Mouse (Mus musculus): ENCODE measurements around the gene Pik3r3. TPM values are rescaled to one million over a fixed set of nuclear protein-coding genes. Genes with fewer than 3 reads are reported as not detected.
A peak's percentile ranks its signal among the peaks of the same experiment; 100 is the strongest.
"Not testable (repeated sequence)": the region's sequence is repeated elsewhere in the genome, so short reads cannot be mapped to it uniquely, and the experiment has no call there.

The Pik3r3 gene
- total and polyA plus RNA-seq, 2 experiments from 2014 or later, result 30.8 to 51.3 TPM

- Histone ChIP-seq H3K9me3 (ENCODE audit: low read length) (no peaks in the 10 kb centered on the region), H3K4me1 (ENCODE audit: insufficient read depth) (no peaks in the 10 kb centered on the region), H3K27me3 (ENCODE audit: insufficient read depth, low read length) (no peaks in the 10 kb centered on the region), H3K27ac (ENCODE audit: low read depth, low read length) (no peak overlapping the region), H3K9ac (no peak overlapping the region), H3K36me3 (ENCODE audit: insufficient read depth) (no peaks in the 10 kb centered on the region), H3K4me2 (ENCODE audit: low read depth) (no peak overlapping the region), H3K4me3 (ENCODE audit: low read depth, low read length) (no peak overlapping the region)
- 76% methylated on average over 2 of the region's 2 CpGs for WGBS
- ATAC-seq (no peak), DNase-seq (no peak)
- peak; percentile 30 for TF ChIP-seq CTCF (IDR thresholded peaks at IDR 0.05; ENCODE audit: low read depth)
Observed at GRCm38 (mm10) chr4:116198422-116198821, 23.0 kb upstream of the Pik3r3 start.

- no peak for TF ChIP-seq CTCF (IDR thresholded peaks at IDR 0.05; ENCODE audit: low read depth)
- no peak overlapping the region for H3K9ac ChIP-seq
- no peaks in the 10 kb centered on the region for H3K27me3 ChIP-seq (ENCODE audit: insufficient read depth, low read length)
- no peaks in the 10 kb centered on the region for H3K36me3 ChIP-seq (ENCODE audit: insufficient read depth)
- no peak overlapping the region for H3K27ac ChIP-seq (ENCODE audit: low read depth, low read length)
- no peaks in the 10 kb centered on the region for H3K4me1 ChIP-seq (ENCODE audit: insufficient read depth)
- no peaks in the 10 kb centered on the region for H3K9me3 ChIP-seq (ENCODE audit: low read length)
- DNase-seq (no peak), ATAC-seq (no peak)
- no peak overlapping the region for H3K4me3 ChIP-seq (ENCODE audit: low read depth, low read length)
- WGBS, result 75% methylated on average over 3 of the region's 3 CpGs
- H3K4me2 ChIP-seq (ENCODE audit: low read depth), result no peak overlapping the region
Observed at GRCm38 (mm10) chr4:116204422-116204821, 17.0 kb upstream of the Pik3r3 start.

- Histone ChIP-seq H3K4me3 (ENCODE audit: low read depth, low read length) (no peak overlapping the region), H3K9me3 (ENCODE audit: low read length) (no peaks in the 10 kb centered on the region), H3K36me3 (ENCODE audit: insufficient read depth) (no peaks in the 10 kb centered on the region), H3K9ac (no peak overlapping the region), H3K4me2 (ENCODE audit: low read depth) (no peak overlapping the region), H3K27me3 (ENCODE audit: insufficient read depth, low read length) (no peaks in the 10 kb centered on the region), H3K4me1 (ENCODE audit: insufficient read depth) (no peaks in the 10 kb centered on the region), H3K27ac (ENCODE audit: low read depth, low read length) (no peak overlapping the region)
- 82% methylated on average over 4 of the region's 4 CpGs for WGBS
- no peak for TF ChIP-seq CTCF (IDR thresholded peaks at IDR 0.05; ENCODE audit: low read depth)
- ATAC-seq, result no peak
- DNase-seq, result no peak
Observed at GRCm38 (mm10) chr4:116206531-116206930, 14.9 kb upstream of the Pik3r3 start.

- H3K4me2 ChIP-seq (ENCODE audit: low read depth), result no peak overlapping the region
- no peak overlapping the region for H3K9ac ChIP-seq
- WGBS, result 79% methylated on average over 1 of the region's 1 CpGs
- H3K27me3 ChIP-seq (ENCODE audit: insufficient read depth, low read length), result no peaks in the 10 kb centered on the region
- H3K27ac ChIP-seq (ENCODE audit: low read depth, low read length), result no peak overlapping the region
- no peaks in the 10 kb centered on the region for H3K4me1 ChIP-seq (ENCODE audit: insufficient read depth)
- no peaks in the 10 kb centered on the region for H3K9me3 ChIP-seq (ENCODE audit: low read length)
- H3K36me3 ChIP-seq (ENCODE audit: insufficient read depth), result no peaks in the 10 kb centered on the region
- ATAC-seq, result no peak
- no peak overlapping the region for H3K4me3 ChIP-seq (ENCODE audit: low read depth, low read length)
- no peak for DNase-seq
- TF ChIP-seq CTCF (IDR thresholded peaks at IDR 0.05; ENCODE audit: low read depth), result no peak
Observed at GRCm38 (mm10) chr4:116208891-116209290, 12.5 kb upstream of the Pik3r3 start.

- H3K9ac ChIP-seq, result no peak overlapping the region
- no peaks in the 10 kb centered on the region for H3K4me1 ChIP-seq (ENCODE audit: insufficient read depth)
- H3K4me3 ChIP-seq (ENCODE audit: low read depth, low read length), result no peak overlapping the region
- ATAC-seq (no peak), DNase-seq (no peak)
- no peak for TF ChIP-seq CTCF (IDR thresholded peaks at IDR 0.05; ENCODE audit: low read depth)
- no peaks in the 10 kb centered on the region for H3K27me3 ChIP-seq (ENCODE audit: insufficient read depth, low read length)
- no peaks in the 10 kb centered on the region for H3K9me3 ChIP-seq (ENCODE audit: low read length)
- H3K4me2 ChIP-seq (ENCODE audit: low read depth), result no peak overlapping the region
- no peak overlapping the region for H3K27ac ChIP-seq (ENCODE audit: low read depth, low read length)
- H3K36me3 ChIP-seq (ENCODE audit: insufficient read depth), result no peaks in the 10 kb centered on the region
- WGBS, result 88% methylated on average over 2 of the region's 2 CpGs
Observed at GRCm38 (mm10) chr4:116215895-116216605, 5.4 kb upstream of the Pik3r3 start.

- ATAC-seq (no peak), DNase-seq (peak; percentile 28)
- 37% methylated on average over 2 of the region's 2 CpGs for WGBS
- Histone ChIP-seq H3K9me3 (ENCODE audit: low read length) (no peaks in the 10 kb centered on the region), H3K27ac (ENCODE audit: low read depth, low read length) (no peak overlapping the region), H3K4me1 (ENCODE audit: insufficient read depth) (no peaks in the 10 kb centered on the region), H3K36me3 (ENCODE audit: insufficient read depth) (no peaks in the 10 kb centered on the region), H3K27me3 (ENCODE audit: insufficient read depth, low read length) (no peaks in the 10 kb centered on the region), H3K4me2 (ENCODE audit: low read depth) (no peak overlapping the region), H3K9ac (no peak overlapping the region), H3K4me3 (ENCODE audit: low read depth, low read length) (no peak overlapping the region)
- TF ChIP-seq CTCF (IDR thresholded peaks at IDR 0.05; ENCODE audit: low read depth), result no peak
Observed at GRCm38 (mm10) chr4:116217046-116217445, 4.4 kb upstream of the Pik3r3 start.

GRCm38 (mm10) chr4:116217661-116218060 lies 3.8 kb upstream of the Pik3r3 start:
- not testable (repeated sequence) for H3K9ac ChIP-seq; H3K4me3 ChIP-seq (ENCODE audit: low read depth, low read length); H3K4me2 ChIP-seq (ENCODE audit: low read depth); DNase-seq; H3K36me3 ChIP-seq (ENCODE audit: insufficient read depth); ATAC-seq; H3K27me3 ChIP-seq (ENCODE audit: insufficient read depth, low read length); H3K4me1 ChIP-seq (ENCODE audit: insufficient read depth); H3K9me3 ChIP-seq (ENCODE audit: low read length); H3K27ac ChIP-seq (ENCODE audit: low read depth, low read length)
- 93% methylated on average over 1 of the region's 1 CpGs for WGBS
